Mouse (Mus musculus) heart, postnatal 0 days (tissue): Measurements from ENCODE around the gene Klf3. TPM values are rescaled to one million over a fixed set of nuclear protein-coding genes. Genes with fewer than 3 reads are reported as not detected.

ENCODE experiments used
- ATAC-seq: fragments of 200-750 bp; cut with Nextera tagmentation; 2 replicates; pipeline ENCODE4 v1.8.0; 2017; ENCODE audit warnings: low read depth, moderate number of reproducible peaks, moderate library complexity; ENCODE audit not compliant: insufficient read depth
- DNase-seq: peaks from one replicate; pipeline ENCODE4 v3.0.0-alpha.2; 2016; ENCODE audit warnings: low spot score
- H3K27ac ChIP-seq: fragments of 300-500 bp; sonication (generic); 2 replicates; pipeline ENCODE4 v1.5.1; 2014; ENCODE audit warnings: low read depth, mild to moderate bottlenecking
- H3K27me3 ChIP-seq: fragments of 300-500 bp; sonication (generic); 2 replicates; pipeline ENCODE4 v1.6.1; 2014; ENCODE audit warnings: low read length, mixed read lengths; ENCODE audit not compliant: control insufficient read depth, insufficient read depth
- H3K36me3 ChIP-seq: fragments of 300-500 bp; sonication (generic); replicated peaks from 2 replicates; pipeline ENCODE4 v1.6.1; 2014; ENCODE audit warnings: low read length, mixed read lengths; ENCODE audit not compliant: control insufficient read depth, insufficient read depth
- H3K4me1 ChIP-seq: fragments of 300-500 bp; sonication (generic); 2 replicates; pipeline ENCODE4 v1.6.1; 2014; ENCODE audit warnings: antibody characterized with exemption; ENCODE audit not compliant: control insufficient read depth, insufficient read depth
- H3K4me2 ChIP-seq: fragments of 300-500 bp; sonication (generic); 2 replicates; pipeline ENCODE4 v1.6.1; 2014; ENCODE audit warnings: low read depth, mild to moderate bottlenecking, low read length, moderate library complexity
- H3K4me3 ChIP-seq: fragments of 300-500 bp; sonication (generic); 2 replicates; pipeline ENCODE4 v1.5.1; 2014; ENCODE audit warnings: low read depth, low read length
- H3K9ac ChIP-seq: fragments of 300-500 bp; sonication (generic); replicated peaks from 2 replicates; pipeline ENCODE4 v1.6.1; 2014; ENCODE audit warnings: low read depth, low read length, mixed read lengths
- H3K9me3 ChIP-seq: fragments of 300-500 bp; sonication (generic); replicated peaks from 2 replicates; pipeline ENCODE4 v1.6.1; 2016; ENCODE audit warnings: low read length; ENCODE audit not compliant: control insufficient read depth
- CTCF ChIP-seq: IDR thresholded peaks from 2 replicates; pipeline ENCODE4 v1.5.1; 2016; ENCODE audit warnings: antibody characterized with exemption, control low read depth, low read depth
- EP300 ChIP-seq: IDR thresholded peaks from 2 replicates; pipeline ENCODE4 v1.6.1; 2016; ENCODE audit warnings: antibody characterized with exemption, low read depth
- WGBS: fragments of 180-500 bp; shearing (Covaris S2); extraction: QIAGEN DNeasy Blood & Tissue Kit; methylation state at CpG from one replicate; pipeline ENCODE4 v1.1.7; 2014; 5-methylcytosine and 5-hydroxymethylcytosine counted together
- polyA plus RNA-seq: library from polyadenylated mRNA; unstranded; fragments of >200 nt; fragmentation: Nextera tagmentation; extraction: Ambion mirVana; gene quantifications from 2 replicates; pipeline ENCODE4 v1.2.1, GENCODE M21; 2015
- total RNA-seq: library from RNA; depleted of rRNA; stranded (reverse); fragments of >200 nt; gene quantifications from 2 replicates; pipeline ENCODE4 v1.2.3, GENCODE M21; 2014; ENCODE audit warnings: low replicate concordance; rRNA removed

Klf3 gene
- total RNA-seq (22.6 and 26.5 TPM in 2 replicates), polyA plus RNA-seq (33.5 and 37.3 TPM in 2 replicates)

- H3K4me3 ChIP-seq = peak within 1 kb of the TSS; percentile 81
- peaks cover 16% of the 10 kb centered on the region; the same call in 1 of the 2 replicates for H3K4me1 ChIP-seq
- peak within 1 kb of the TSS; percentile 88 for H3K9ac ChIP-seq
- under 1% methylated on average over 74 of the region's 116 CpGs for WGBS
- ATAC-seq (peak; percentile 93), DNase-seq (peak; percentile 91)
- TF ChIP-seq EP300 = peak; percentile 59; the same call in 1 of the 2 replicates
- peak; percentile 5; the same call in 1 of the 2 replicates for TF ChIP-seq CTCF
- peak within 1 kb of the TSS; percentile 98 for H3K27ac ChIP-seq
- peak within 1 kb of the TSS; percentile 66 for H3K4me2 ChIP-seq
- H3K36me3 ChIP-seq = no peaks in the 10 kb centered on the region
- no peaks in the 10 kb centered on the region; the same call in 1 of the 2 replicates for H3K9me3 ChIP-seq
- no peaks in the 10 kb centered on the region for H3K27me3 ChIP-seq
These were observed at the start of gene Klf3 for GRCm38 (mm10) chr5:64802795-64803719. Gene Klf3, plus strand, starts transcription at chr5:64803388.

GRCm38 (mm10) chr5:64762295-64762694 lies 40.9 kb upstream of the Klf3 start:
- TF ChIP-seq CTCF (no peak), EP300 (no peak)
- Histone ChIP-seq H3K4me3 (no peak overlapping the region), H3K27ac (no peak overlapping the region), H3K36me3 (no peaks in the 10 kb centered on the region), H3K9ac (no peak overlapping the region), H3K4me1 (no peaks in the 10 kb centered on the region), H3K27me3 (no peaks in the 10 kb centered on the region), H3K4me2 (no peak overlapping the region), H3K9me3 (peaks cover 6% of the 10 kb centered on the region; the same call in 1 of the 2 replicates)
- DNase-seq (no peak), ATAC-seq (no peak)
- WGBS = 84% methylated on average over 4 of the region's 4 CpGs

GRCm38 (mm10) chr5:64764452-64764851 lies 38.7 kb upstream of the Klf3 start:
- Histone ChIP-seq H3K27ac (no peak overlapping the region), H3K4me3 (no peak overlapping the region), H3K4me1 (no peaks in the 10 kb centered on the region), H3K27me3 (no peaks in the 10 kb centered on the region), H3K4me2 (no peak overlapping the region), H3K36me3 (no peaks in the 10 kb centered on the region), H3K9ac (no peak overlapping the region), H3K9me3 (peaks cover 5% of the 10 kb centered on the region; the same call in 1 of the 2 replicates)
- ATAC-seq (no peak), DNase-seq (no peak)
- TF ChIP-seq EP300 (no peak), CTCF (no peak)

- DNase-seq = no peak
- no peak overlapping the region for H3K27ac ChIP-seq
- no peaks in the 10 kb centered on the region for H3K4me1 ChIP-seq
- no peaks in the 10 kb centered on the region for H3K27me3 ChIP-seq
- no peaks in the 10 kb centered on the region for H3K36me3 ChIP-seq
- no peak overlapping the region for H3K4me3 ChIP-seq
- ATAC-seq = no peak
- TF ChIP-seq EP300 (no peak), CTCF (no peak)
- H3K9me3 ChIP-seq = no peaks in the 10 kb centered on the region
- H3K4me2 ChIP-seq = no peak overlapping the region
- no peak overlapping the region for H3K9ac ChIP-seq
- WGBS = 86% methylated on average over 1 of the region's 1 CpGs
These were observed 37.4 kb upstream of the Klf3 start for GRCm38 (mm10) chr5:64765765-64766164.

- Histone ChIP-seq H3K36me3 (no peaks in the 10 kb centered on the region), H3K27ac (no peak overlapping the region), H3K9me3 (no peaks in the 10 kb centered on the region), H3K4me3 (no peak overlapping the region), H3K4me2 (no peak overlapping the region), H3K9ac (no peak overlapping the region), H3K27me3 (no peaks in the 10 kb centered on the region), H3K4me1 (no peaks in the 10 kb centered on the region)
- no peak for TF ChIP-seq EP300
- no peak for TF ChIP-seq CTCF
- DNase-seq (no peak), ATAC-seq (no peak)
- 86% methylated on average over 2 of the region's 2 CpGs for WGBS
These were observed 36.6 kb upstream of the Klf3 start for GRCm38 (mm10) chr5:64766626-64767025.
